Mouse (Mus musculus): ENCODE data around the gene Ppp1r14a. TPM values are rescaled to one million over a fixed set of nuclear protein-coding genes. Genes with fewer than 3 reads are reported as not detected.
A peak's percentile ranks its signal among the peaks of the same experiment; 100 is the strongest.

Ppp1r14a gene
- 10 to 100 TPM; 13.6 to 14.2 TPM for total RNA-seq (2021)

DNA sequence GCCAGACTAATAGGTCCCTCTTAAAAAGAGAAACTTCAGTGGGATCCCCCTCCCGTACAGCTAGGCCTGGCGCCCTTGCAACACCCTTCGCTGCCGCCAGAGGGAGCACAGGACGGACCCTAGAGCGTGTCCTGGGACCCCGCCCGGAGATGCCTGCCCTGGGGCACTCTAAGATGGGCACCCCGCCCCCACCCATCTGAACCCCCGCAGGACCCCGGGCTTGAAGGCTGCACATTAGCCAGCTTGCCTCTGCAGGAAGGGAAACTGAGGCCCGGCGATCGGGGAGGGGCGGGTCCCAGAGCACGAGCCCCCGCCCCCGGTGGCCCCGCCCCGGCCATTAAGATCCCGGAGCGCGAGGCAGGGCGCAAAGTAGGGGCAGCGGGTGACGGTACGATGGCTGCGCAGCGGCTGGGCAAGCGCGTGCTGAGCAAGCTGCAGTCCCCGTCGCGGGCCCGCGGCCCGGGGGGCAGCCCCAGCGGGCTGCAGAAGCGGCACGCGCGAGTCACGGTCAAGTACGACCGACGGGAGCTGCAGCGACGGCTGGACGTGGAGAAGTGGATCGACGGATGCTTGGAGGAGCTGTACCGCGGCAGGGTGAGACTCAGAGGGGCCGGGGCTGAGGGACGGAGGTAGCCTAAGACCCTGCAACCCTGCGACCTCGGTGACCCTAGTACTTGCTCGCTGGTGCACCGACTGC is at the start of gene Ppp1r14a:
TSS of gene Ppp1r14a (plus strand) at position 367 of the 697 bp plus-strand sequence.
- DNase-seq (ENCODE audit: low spot score in 2 of 2): no peak

DNA sequence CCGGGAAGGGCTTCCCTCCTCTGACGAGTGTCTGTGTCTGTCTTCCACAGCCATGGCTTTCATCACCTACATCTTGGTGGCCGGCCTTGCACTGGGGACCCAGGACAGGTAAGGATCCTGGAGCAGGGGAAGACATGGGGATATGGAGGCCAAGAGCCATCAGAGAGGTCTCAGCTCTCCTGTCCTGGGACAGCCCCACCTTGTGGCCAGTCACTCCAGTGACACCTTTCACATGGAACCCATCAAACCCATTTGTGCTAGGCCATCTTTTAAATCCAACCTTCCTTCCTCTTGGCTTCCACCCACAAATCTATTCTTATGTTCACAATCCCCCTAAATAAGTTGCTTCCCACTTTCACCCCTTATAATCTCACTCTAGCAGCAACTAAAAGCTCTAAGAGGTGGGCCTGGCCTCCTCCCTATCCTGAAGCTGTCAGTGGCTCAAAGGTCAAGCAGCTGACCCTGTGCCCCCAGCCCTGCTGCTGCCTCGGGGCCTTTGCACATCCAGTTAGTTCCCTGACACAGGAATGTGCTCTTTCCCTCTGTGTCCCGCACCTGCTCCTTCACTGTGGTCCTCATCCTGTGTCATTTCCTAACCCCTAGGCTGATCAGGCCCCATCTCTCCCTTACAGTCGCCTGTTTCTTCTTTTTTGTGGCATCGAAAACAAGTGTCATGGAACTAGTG is 44.2 kb upstream of the Ppp1r14a start:
- intact Hi-C loops (cut with DNase I): loop anchor here (5.0 kb wide), 2 partner anchors 117 to 193 kb away; no protein-coding TSS in a partner anchor
- DNase-seq (ENCODE audit: low spot score in 2 of 2): no peak

More for the DNA sequence above, at the start of gene Ppp1r14a:
- intact Hi-C loops (cut with DNase I): no loop called here

DNA sequence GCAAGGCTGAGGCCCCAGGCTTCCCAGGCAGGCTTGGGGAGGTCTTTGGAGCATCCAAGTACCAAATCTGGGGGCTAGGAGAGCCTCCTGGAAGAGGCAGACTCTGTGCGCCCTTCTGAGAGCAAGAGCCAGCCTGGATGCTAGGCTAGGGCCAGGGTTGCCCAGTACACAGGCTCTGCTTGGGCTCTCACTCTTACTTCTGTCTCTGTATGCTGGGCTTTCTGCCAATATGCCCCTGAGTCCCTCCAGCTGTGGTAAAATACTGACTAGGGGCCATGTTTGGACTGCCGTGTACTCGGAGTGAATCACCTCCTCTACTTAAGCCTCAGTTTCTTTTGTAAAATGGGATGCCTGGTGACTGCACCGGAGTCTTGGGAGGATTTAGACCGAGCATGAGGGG is 43.1 kb upstream of the Ppp1r14a start:
- no peak for DNase-seq (ENCODE audit: low spot score in 2 of 2)
- intact Hi-C loops (cut with DNase I): loop anchor here (2.0 to 5.0 kb wide), 2 partner anchors 51 to 194 kb away; no protein-coding TSS in a partner anchor

DNA sequence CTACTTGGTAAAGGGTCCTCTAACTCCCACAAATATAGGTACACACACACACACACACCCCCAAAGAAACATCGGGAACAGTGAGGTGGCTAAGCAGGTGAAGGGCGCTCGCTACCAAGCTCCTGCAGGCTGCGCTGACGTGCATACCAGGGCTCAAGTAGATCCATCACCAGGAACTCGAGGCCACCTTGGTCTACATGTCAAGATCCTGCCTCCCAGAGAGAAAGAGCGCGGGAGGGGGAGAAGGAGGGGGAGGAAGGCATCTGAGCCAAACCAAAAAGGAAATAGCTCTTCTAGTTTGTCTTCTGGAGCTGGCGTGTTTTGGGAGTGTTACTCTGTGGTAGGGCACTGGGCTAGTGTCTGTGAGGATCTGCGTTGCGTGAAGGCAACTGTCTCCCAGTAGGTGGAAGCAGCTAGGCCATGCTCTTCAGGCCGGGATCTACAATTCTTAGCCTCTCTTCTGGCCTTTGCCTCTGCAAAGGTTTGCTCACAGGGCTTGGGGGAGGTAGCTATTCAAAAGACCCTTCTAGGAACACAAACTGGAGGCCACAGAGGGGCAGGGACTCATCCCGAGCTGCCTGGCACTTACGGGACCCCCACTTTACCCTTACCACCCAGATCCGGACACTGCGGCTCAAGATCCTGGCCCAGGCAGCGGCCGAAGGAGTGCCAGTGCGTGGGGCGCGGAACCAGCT is 42.3 kb upstream of the Ppp1r14a start:
- DNase-seq (ENCODE audit: low spot score in 2 of 2): no peak
- intact Hi-C loops (cut with DNase I): loop anchor here (2.0 to 5.0 kb wide), 2 partner anchors 50 to 194 kb away; no protein-coding TSS in a partner anchor

DNA sequence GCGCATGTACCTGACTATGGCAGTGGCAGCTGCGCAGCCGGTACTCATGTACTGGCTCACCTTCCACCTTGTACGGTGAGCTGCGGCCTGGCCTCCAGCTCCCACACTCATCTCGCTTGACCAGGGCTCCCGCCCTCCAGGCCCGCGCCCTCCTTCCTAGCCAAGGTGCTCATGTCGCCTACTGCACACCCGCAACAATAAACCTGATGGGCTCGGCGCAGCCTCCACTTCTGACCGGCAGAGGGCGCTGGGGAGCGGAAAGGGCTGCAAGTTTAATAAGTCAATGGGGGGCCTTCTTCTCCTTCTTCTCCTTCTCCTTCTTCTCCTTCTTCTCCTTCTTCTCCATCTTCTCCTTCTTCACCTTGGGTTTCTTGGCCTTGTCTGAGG is 41.8 kb upstream of the Ppp1r14a start:
- DNase-seq (ENCODE audit: low spot score in 2 of 2): peak; percentile 53 to 60
- intact Hi-C loops (cut with DNase I): loop anchor here (2.0 to 5.0 kb wide), 2 partner anchors 49 to 195 kb away; no protein-coding TSS in a partner anchor

DNA sequence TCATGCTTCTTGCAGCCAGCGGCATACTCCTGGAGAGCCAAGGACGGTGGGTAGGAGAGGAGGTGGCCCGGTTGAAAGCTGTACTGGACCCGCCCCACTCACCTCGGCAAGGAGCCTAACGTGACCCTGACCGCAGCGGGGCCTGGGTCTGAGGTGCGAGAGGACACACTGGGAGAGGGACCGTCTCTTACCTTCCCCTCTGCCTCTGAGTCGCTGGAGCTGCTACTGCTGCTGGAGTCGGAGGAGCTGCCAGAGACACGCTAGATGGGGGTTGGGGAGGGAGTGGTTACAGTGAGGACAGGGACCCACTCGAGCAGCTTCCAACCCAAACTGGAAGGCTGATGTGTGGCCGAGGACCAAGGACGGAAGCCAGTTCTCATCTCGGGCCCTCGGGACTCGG is 41.4 kb upstream of the Ppp1r14a start:
- DNase-seq (ENCODE audit: low spot score in 2 of 2): no peak
- intact Hi-C loops (cut with DNase I): loop anchor here (2.0 to 5.0 kb wide), 2 partner anchors 49 to 195 kb away; no protein-coding TSS in a partner anchor

DNA sequence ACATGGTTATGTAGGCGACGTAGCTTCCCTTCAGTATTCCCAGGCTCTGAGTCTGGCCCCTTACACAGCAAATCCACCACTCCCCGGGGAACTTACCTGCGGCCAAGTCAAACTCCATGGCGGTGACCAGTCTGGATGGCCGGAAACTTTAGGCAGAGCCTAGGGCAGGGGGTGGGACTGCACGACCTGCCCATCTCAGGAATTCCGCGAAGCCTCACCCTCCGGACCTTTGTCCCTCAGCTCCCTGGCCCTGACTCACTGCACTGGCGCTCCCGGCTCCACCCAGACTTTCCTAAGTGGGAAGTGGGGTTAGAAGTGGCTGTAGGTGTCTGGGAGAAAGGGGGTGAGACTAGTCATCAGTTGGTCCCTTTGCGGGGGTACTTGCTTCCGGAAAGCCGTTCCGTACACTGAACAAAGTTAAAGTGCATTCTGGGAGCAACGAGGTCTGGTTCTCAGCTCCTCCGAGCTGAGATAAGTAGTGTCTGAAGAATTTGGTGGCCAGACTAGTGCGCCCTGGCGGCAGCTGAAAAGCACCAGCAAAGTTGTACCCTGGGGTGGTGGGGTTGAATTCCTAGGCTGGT is 40.8 kb upstream of the Ppp1r14a start, which contains the start of gene 2200002D01Rik:
TSS of gene 2200002D01Rik (minus strand) at position 206 of the 581 bp plus-strand sequence.
- DNase-seq (ENCODE audit: low spot score in 2 of 2): no peak
- intact Hi-C loops (cut with DNase I): loop anchor here (5.0 kb wide), 1 partner anchor 196 kb away; no protein-coding TSS in a partner anchor

DNA sequence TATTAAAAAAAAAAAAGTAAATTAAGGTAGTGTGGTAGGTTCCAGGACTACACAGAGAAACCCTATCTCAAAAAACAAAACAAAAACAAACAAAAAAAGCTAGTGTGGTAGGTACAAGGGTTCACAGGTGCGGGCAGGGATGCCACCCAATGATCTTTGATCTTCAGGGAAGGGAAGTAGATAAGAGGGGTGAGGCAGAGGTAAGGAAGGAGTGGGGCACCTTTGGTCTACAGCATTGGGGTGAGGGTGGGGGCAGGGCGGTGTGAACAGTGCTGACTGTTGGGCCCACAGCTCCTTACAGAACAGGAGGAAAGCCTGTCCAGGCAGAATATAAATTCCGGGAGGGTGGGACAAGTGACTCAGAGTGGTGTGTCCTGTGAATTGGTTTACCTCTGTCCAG is 37.9 kb upstream of the Ppp1r14a start:
- intact Hi-C loops (cut with DNase I): no loop called here
- DNase-seq (ENCODE audit: low spot score in 2 of 2): no peak

DNA sequence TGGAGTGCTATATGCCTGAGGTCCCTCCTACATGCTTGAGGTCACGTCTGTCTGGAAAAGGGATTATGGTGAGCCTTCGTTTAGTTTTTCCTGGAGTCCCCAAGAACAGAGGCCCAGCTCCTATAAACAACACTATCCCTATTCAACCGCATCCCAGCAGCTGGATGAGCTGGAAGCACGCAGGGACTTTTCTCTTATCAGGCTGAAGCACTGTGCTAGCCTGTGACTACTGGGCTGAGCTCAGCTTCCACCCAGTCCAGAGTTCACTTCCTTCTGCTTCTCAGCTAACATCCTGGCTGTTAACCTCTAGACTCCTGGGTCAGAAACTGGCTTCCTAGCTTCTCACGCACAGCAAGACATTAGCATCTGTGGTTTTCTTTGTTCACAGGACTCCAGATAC is 35.3 kb upstream of the Ppp1r14a start:
- DNase-seq (ENCODE audit: low spot score in 2 of 2): no peak
- intact Hi-C loops (cut with DNase I): no loop called here

DNA sequence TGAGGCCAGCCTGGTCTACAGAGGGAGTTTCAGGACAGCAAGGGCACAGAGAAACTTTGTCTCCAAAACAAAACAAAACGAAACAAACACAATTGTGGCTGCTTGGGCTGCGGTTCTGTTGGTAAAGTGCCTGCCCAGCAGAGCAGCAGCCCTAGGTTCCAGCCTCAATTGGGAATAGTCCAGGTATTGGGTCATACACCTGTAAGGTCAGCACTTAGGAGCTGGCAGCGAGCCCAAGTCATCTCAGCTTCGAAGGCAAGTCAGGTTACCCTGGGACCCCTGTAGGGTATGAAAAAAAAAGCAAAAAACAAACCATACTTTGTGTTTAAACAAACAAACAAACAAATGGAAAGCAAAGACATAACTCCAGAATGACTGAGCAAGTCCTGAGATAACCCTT is 33.2 kb upstream of the Ppp1r14a start:
- intact Hi-C loops (cut with DNase I): no loop called here
- DNase-seq (ENCODE audit: low spot score in 2 of 2): no peak

DNA sequence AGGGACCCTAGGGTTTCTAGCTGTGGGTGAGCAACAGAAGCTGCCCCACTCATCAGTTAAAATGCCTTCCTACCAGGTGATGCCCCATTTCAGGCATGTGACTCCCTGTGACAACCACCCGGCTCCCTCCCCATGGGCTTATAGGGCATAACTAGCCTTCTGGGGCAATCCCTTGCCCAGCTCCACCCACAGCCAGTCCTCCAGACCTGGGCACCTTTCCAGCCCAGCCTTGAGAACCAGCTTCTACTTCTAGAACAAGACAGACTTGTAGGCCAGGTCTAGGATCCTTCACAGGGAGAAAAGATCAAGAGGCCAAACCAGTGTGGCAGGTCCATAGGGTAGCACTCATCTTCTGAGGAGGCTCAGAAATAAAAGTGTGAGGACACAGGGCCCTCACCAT is 31.7 kb upstream of the Ppp1r14a start:
- no peak for DNase-seq (ENCODE audit: low spot score in 2 of 2)
- intact Hi-C loops (cut with DNase I): no loop called here

DNA sequence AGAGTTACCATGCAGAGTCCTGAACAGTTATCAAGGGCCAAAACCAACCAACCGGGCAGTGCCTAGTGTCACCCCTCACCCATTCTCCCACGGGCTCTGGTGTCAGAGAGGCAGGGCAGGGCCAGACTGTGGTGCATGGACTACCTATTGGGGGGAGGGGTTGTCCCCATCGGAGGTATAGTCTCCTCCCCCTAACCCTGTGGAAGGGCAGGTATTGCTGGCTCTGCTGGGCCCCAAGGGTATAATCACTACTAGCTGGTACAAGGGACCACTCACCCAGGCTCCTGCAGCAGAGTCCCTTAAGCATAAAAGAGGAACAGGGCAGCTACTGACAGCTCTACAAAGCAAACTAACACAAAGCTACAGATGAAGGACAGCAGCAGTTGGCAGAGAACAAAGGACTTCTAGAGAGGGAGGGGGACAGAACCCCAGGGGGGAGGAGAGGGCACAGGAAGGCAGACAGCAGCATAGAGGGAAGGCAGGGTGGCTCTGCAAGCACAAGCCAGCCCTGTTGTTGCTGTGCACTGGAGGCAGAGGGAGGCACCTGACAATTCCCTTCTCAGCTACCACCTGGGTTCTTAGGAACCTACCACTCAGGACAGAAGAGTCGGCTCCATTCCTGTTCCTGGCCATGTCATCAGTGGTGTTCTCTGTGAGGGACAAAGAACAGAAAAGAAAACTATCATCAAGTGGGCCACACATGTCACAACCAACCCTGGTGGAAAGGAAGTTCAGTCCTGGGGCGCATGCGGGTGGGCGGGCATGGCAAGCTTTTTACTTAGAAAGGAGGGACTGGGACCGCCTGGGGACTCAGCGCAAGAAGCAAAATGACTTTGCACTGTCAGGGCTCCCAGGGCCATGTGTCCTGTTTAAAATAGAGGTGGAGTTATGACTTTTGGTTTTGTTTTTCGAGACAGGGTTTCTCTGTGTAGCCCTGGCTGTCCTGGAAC is 29.1 kb upstream of the Ppp1r14a start:
- intact Hi-C loops (cut with DNase I): no loop called here
- no peak for DNase-seq (ENCODE audit: low spot score in 2 of 2)

DNA sequence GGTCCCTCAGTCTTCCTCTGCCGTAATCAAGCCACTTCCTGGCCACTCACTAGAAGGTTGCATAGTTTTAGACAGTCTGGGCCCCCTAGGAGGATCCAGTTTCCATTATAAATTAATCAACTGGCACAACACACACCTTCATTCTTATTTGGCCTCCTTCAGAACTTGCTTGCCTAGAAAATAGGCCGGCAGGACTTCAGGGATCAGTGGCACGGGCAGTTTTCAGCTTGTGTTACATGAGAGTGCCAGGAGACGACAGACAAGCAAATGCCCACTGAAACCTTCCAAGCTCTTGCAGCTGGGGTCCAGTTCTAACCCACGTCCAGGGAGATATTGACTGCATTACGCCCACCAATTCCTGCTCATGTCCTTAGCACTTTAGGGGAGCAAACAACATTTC is 27.0 kb upstream of the Ppp1r14a start:
- intact Hi-C loops (cut with DNase I): no loop called here
- no peak for DNase-seq (ENCODE audit: low spot score in 2 of 2)

DNA sequence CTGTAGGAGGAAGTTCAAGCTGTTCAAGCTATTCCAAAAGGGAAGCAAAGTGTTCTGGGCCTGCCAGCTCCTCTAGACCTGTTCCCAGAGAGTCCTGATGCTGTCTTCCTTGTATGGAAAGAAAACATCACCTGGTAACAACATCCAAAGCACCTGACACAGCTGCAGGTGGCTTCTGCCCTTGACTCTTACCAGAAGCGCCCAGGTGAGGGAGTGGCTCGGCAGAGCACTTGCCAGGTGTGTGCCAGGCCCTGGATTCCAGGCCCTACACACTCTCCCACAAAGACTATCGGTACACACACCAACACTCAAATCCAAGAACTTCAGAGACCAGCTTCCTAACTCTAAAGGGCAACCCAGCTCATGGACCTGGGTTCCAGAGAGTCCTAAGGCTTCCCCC is 25.3 kb upstream of the Ppp1r14a start:
- intact Hi-C loops (cut with DNase I): no loop called here
- DNase-seq (ENCODE audit: low spot score in 2 of 2): no peak

DNA sequence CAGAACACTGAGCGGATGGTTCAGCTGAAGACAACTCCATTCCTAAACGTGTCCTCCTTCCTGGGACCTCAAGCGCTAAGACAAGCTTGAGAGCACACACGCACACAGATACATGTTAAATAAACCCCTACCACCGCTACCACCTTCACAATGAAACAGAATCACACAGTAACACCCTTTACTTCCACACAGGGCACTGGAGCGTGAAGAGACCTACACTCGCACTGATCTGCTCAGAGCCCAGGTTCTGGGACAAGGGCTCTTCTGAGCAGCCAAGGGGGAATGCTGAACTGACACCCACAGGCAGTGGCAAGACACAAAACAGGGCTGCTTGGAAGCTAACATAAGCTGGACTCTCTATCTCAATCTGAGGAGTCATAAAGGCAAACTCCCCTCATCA is 23.5 kb upstream of the Ppp1r14a start:
- intact Hi-C loops (cut with DNase I): no loop called here
- DNase-seq (ENCODE audit: low spot score in 2 of 2): no peak

DNA sequence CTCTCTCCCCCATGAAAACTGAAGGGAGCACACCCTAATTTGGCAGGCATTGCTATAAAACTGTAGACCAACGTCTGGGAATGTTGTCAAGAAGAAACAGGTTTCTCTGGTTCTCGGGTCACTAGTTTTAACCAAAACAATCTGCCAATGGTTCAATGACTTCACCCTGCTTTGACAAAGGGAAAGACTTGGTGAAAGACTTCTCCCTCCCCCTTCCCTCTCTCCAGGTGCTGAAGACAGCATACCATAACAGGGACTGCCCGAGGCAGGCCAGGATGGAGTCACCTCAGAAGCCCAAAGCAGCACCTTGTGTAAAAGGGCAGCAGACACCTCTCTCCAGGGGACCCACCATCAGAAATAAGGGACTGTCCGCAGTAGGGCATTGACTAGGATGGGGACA is 22.2 kb upstream of the Ppp1r14a start:
- DNase-seq (ENCODE audit: low spot score in 2 of 2): no peak
- intact Hi-C loops (cut with DNase I): no loop called here

DNA sequence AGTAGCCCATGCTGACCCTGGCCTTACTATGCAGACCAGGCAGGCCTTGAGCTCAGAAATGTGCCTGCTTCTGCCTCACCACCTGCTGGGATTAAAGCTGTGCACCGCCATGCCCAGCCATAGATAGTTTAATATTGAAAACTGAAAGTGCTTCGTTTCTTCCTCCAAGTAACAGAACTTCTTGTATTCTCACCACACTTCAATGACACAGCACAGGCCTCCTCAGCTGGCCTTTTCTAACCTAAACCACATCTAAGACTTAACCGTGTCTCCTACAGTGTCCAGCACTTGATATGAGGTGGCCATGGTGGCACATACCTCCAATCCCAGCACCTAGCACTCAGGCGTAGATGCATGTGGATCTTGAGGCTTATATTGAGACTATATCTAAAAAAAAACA is 18.7 kb upstream of the Ppp1r14a start:
- DNase-seq (ENCODE audit: low spot score in 2 of 2): no peak
- intact Hi-C loops (cut with DNase I): no loop called here

DNA sequence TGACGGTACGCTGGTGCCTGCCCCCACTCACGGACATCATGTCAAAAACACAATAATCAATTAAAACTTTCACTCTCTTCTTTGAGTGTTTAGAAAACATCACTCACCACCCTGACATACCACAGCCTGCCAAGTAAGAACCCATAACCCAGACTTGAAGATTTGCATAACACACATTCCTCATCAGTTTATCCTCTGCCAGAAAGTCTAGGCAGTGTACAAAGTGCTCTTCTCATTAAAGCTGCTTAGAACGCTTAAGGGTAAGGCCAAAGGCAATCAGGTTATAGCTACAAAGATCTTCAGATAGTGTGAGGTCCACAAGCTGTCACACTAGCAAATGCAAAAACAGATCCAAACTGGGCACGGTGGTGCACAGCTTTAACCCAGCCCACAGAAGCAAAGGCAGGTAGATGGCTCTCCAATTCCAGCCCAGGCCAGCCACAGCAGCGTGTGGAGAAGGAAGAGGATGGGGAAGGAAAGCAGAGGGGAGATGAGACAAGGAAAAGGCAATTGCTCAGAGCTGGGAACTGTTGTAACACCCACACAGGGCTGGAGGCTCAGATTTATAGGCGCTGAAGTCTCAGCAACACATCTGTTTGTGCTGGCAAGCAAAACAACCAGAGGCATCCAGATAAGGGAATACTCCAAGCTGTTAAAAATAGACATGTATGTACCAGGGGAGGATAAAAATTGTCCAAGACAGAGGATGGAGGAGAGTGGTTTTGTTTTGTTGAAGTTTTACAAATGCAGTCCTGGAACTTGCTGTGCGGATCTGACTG is 17.2 kb upstream of the Ppp1r14a start:
- peak; percentile 39 to 60 for DNase-seq (ENCODE audit: low spot score in 2 of 2)
- intact Hi-C loops (cut with DNase I): no loop called here
